Mouse (Mus musculus) spleen, adult 2 months (tissue): ENCODE measurements around the gene Fgf14.

Experiments
- CTCF ChIP-seq: fragments of 200-500 bp; IDR thresholded peaks from 2 replicates; pipeline ENCODE4 v1.5.1; 2011; ENCODE audit warnings: mild to moderate bottlenecking, inconsistent platforms; ENCODE audit not compliant: insufficient read depth, insufficient read length, insufficient replicate concordance; ENCODE audit errors: extremely low read depth
- POLR2A ChIP-seq: fragments of 200-500 bp; IDR thresholded peaks from 2 replicates; pipeline ENCODE4 v1.6.1; 2011; ENCODE audit warnings: low read depth, low read length, inconsistent platforms

GRCm38 (mm10) chr14:123966531-123966930 is 710.4 kb downstream of the Fgf14 start:
- TF ChIP-seq POLR2A (no peak), CTCF (no peak)
